ENCODE assay signal across 9 mouse cellular contexts in genomic region chr11:88425631-88426101, GRCm38 (mm10).
DNase-seq lines count a peak whose midpoint lies in the region; ATAC-seq lines count a peak whose summit lies in the region.
"Had no signal": no experiment of that assay in that cellular context is flagged by ENCODE, and none has a peak within 500 bp of the region (broad histone marks: within the 10 kb centered on the region; RNA-seq: fewer than 3 reads in every experiment).

No protein-coding gene starts in this region.

- peaks cover 41% of the 10 kb centered on the region for H3K4me1 ChIP-seq in heart, embryonic 11.5 days (ENCODE audit: control insufficient read depth, insufficient read depth, low read length)
- peaks cover 78% of the 10 kb centered on the region for H3K4me1 ChIP-seq in limb, embryonic 13.5 days
- peaks cover 38% of the 10 kb centered on the region for H3K4me1 ChIP-seq in stomach, embryonic 16.5 days (ENCODE audit: control insufficient read depth, insufficient read depth, low read length)

- 28% methylated on average over 9 of the region's 9 CpGs for WGBS in heart, embryonic 11.5 days (ENCODE audit: insufficient replicate concordance)
- 6% methylated on average over 9 of the region's 9 CpGs for WGBS in limb, embryonic 13.5 days
- 15% methylated on average over 9 of the region's 9 CpGs for whole genome bisulfite sequencing in stomach, embryonic 16.5 days

- no peaks in the 10 kb centered on the region for H3K27me3 ChIP-seq in heart, embryonic 11.5 days (ENCODE audit: control insufficient read depth, insufficient read depth, low read length)
- peaks cover 10% of the 10 kb centered on the region; the same call in 1 of the 2 replicates for H3K27me3 ChIP-seq in limb, embryonic 13.5 days
- no peaks in the 10 kb centered on the region for H3K27me3 ChIP-seq in stomach, embryonic 16.5 days (ENCODE audit: control insufficient read depth, insufficient read depth, low read length)
- H3K27me3 ChIP-seq: CH12.LX had no signal

- H3K36me3 ChIP-seq in heart, embryonic 11.5 days (ENCODE audit: control insufficient read depth, insufficient read depth, low read length): peaks cover 4% of the 10 kb centered on the region; the same call in 1 of the 2 replicates
- no peaks in the 10 kb centered on the region for H3K36me3 ChIP-seq in limb, embryonic 13.5 days
- no peaks in the 10 kb centered on the region for H3K36me3 ChIP-seq in stomach, embryonic 16.5 days (ENCODE audit: control insufficient read depth, insufficient read depth, low read length)

- ATAC-seq in heart, embryonic 11.5 days (replicated peaks; ENCODE audit: insufficient number of reproducible peaks, low FRiP score, low TSS enrichment): no peak
- peak; percentile 92 for ATAC-seq in limb, embryonic 13.5 days (ENCODE audit: low FRiP score, low read depth)
- peak; percentile 67; the same call in 1 of the 2 replicates for ATAC-seq in stomach, embryonic 16.5 days (ENCODE audit: insufficient read depth, low FRiP score)
- no peak for ATAC-seq in granulocyte monocyte progenitor cell, adult 5-6 weeks (replicated peaks; ENCODE audit: poor library complexity, severe bottlenecking)

- no peaks in the 10 kb centered on the region for H3K9me3 ChIP-seq in heart, embryonic 11.5 days (replicated peaks; ENCODE audit: control insufficient read depth, low read length)
- H3K9me3 ChIP-seq in limb, embryonic 13.5 days: no peaks in the 10 kb centered on the region
- no peaks in the 10 kb centered on the region for H3K9me3 ChIP-seq in stomach, embryonic 16.5 days (replicated peaks; ENCODE audit: control insufficient read depth, low read length)

- H3K4me2 ChIP-seq in heart, embryonic 11.5 days: 0 out of 2 replicates have a peak overlapping the region, but pooled peaks have one; percentile 11
- peak overlapping the region; percentile 46 for H3K4me2 ChIP-seq in limb, embryonic 13.5 days (replicated peaks)
- no peak overlapping the region; the same call in 1 of the 2 replicates for H3K4me2 ChIP-seq in stomach, embryonic 16.5 days (ENCODE audit: low read depth, low read length)

- H3K4me3 ChIP-seq in heart, embryonic 11.5 days (ENCODE audit: low read depth, low read length): no peak overlapping the region
- H3K4me3 ChIP-seq in limb, embryonic 13.5 days: no peak overlapping the region
- no peak overlapping the region for H3K4me3 ChIP-seq in stomach, embryonic 16.5 days (replicated peaks; ENCODE audit: low read length)

- peak overlapping the region; percentile 64; the same call in 1 of the 2 replicates for H3K27ac ChIP-seq in heart, embryonic 11.5 days (ENCODE audit: low read depth, low read length)
- H3K27ac ChIP-seq in limb, embryonic 13.5 days: peak overlapping the region; percentile 33; the same call in 1 of the 2 replicates
- peak overlapping the region; percentile 23; the same call in 1 of the 2 replicates for H3K27ac ChIP-seq in stomach, embryonic 16.5 days (ENCODE audit: low read length)

- DNase-seq in embryo, embryonic 11 days: peak; percentile 47
- no peak for DNase-seq in embryo, embryonic 9.5 days (ENCODE audit: extremely low spot score)
- DNase-seq in CD4-positive, CD25-positive, alpha-beta regulatory T cell, adult 2 months (ENCODE audit: low read depth, low spot score): peak; percentile 80
- no peak for DNase-seq in adrenal gland, adult (ENCODE audit: inconsistent age in 2 of 2, low spot score in 1 of 2)

- no peak overlapping the region for H3K9ac ChIP-seq in heart, embryonic 11.5 days (ENCODE audit: low read depth, low read length)
- no peak overlapping the region for H3K9ac ChIP-seq in limb, embryonic 13.5 days
- no peak overlapping the region for H3K9ac ChIP-seq in stomach, embryonic 16.5 days (ENCODE audit: low read length)

Comparison
In these comparisons a context has a peak if more than half of its experiments do, and no peak if none do; other contexts are left out.
1. DNase-seq: peak in embryo, embryonic 11 days (single experiment) and CD4-positive, CD25-positive, alpha-beta regulatory T cell, adult 2 months (single experiment); none in embryo, embryonic 9.5 days (single experiment) and adrenal gland, adult (0 of 2).
2. ATAC-seq: peak in limb, embryonic 13.5 days (single experiment) and stomach, embryonic 16.5 days (single experiment); none in heart, embryonic 11.5 days (single experiment) and granulocyte monocyte progenitor cell, adult 5-6 weeks (single experiment).
3. Peak in every context shown above with its lines, with median percentiles within 50 percentile points of each other: H3K27ac ChIP-seq.